Mouse (Mus musculus) ES-E14 (cell line): Measurements from ENCODE around the gene Togaram1.

Experiments used
- CHD2 ChIP-seq: IDR thresholded peaks from 2 replicates; pipeline ENCODE4 v1.6.1; 2014; ENCODE audit warnings: mild to moderate bottlenecking, low read depth, low read length, inconsistent platforms
- HCFC1 ChIP-seq: IDR thresholded peaks from 2 replicates; pipeline ENCODE4 v1.6.1; 2012; ENCODE audit warnings: low read length, inconsistent platforms, borderline replicate concordance; ENCODE audit not compliant: insufficient read depth
- MAFK ChIP-seq: IDR thresholded peaks from 2 replicates; pipeline ENCODE4 v1.6.1; 2014; ENCODE audit warnings: mild to moderate bottlenecking, low read depth, low read length, inconsistent platforms; ENCODE audit not compliant: insufficient read depth
- ZC3H11A ChIP-seq: IDR thresholded peaks from 2 replicates; pipeline ENCODE4 v1.6.1; 2012; ENCODE audit warnings: low read depth, mild to moderate bottlenecking, inconsistent platforms, low read length, borderline replicate concordance
- ZNF384 ChIP-seq: IDR thresholded peaks from 2 replicates; pipeline ENCODE4 v1.6.1; 2012; ENCODE audit warnings: low read depth, low read length, inconsistent platforms

GRCm38 (mm10) chr12:64967470-64967869 is 1.9 kb downstream of the Togaram1 start:
- TF ChIP-seq ZNF384 (no peak), HCFC1 (no peak), ZC3H11A (no peak), CHD2 (no peak), MAFK (no peak)
